Mouse (Mus musculus): ENCODE data around the gene Cdc42ep3. TPM values are rescaled to one million over a fixed set of nuclear protein-coding genes. Genes with fewer than 3 reads are reported as not detected.

Gene Cdc42ep3
- polyA plus RNA-seq, 1 experiment, result 29.6 TPM

DNA sequence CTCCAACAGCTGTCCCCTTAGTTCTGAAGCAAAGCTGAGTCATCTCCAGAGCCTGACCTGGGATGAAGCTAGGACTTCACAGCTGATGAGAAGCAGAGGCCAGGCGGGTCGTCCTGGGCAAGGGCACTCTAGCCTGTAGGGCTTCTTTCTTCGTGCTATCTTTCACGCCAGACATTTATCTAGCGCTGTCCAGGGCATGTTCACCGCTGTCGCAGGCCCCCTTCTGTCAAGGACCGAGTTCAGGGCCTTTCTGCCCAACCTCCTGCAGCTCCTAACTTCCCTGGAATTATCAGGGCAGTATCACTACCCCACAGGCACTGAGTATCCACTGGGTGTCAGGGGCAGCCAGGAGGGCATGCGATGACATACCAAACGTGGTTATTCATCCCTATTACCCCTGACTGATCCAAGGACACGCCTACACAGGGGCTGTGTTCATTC lies 4.1 kb downstream of the Cdc42ep3 start:
- Histone ChIP-seq H3K4me3 (replicated peaks; ENCODE audit: control insufficient read depth, low read depth, low read length) (peak overlapping the region; percentile 17), H3K27ac (ENCODE audit: control insufficient read depth, insufficient read depth, low read depth, low read length, poor library complexity) (peak overlapping the region; percentile 76), H3K4me1 (ENCODE audit: control insufficient read depth, insufficient read depth, low read length) (peaks cover 10% of the 10 kb centered on the region)
- WGBS, result 59% methylated on average over 11 of the region's 11 CpGs
- TF ChIP-seq POLR2A (IDR thresholded peaks at IDR 0.05; ENCODE audit: borderline replicate concordance, control insufficient read depth, low read depth, low read length), result no peak
- TF ChIP-seq CTCF (IDR thresholded peaks at IDR 0.05; ENCODE audit: control insufficient read depth, insufficient read depth, low read length), result no peak

DNA sequence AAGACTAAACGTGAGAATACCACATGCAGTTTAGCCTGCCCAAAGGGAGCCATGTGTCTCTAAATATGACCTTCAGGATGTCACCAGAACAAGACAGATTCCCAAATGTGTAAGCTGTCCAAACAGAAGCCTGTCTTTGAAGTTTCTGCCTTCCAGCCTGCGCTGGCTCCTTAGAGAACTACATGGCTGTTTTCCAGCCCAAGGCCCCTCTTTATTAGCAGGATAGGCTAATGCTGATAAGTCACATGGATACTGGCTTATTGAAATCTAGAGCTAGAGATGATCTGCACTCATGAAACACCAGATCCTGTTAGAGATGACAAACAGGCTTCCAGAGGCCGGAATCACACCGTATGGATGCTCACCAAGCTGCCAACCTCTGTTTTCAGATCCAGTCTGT lies 5.5 kb downstream of the Cdc42ep3 start:
- no peak overlapping the region for H3K4me3 ChIP-seq (replicated peaks; ENCODE audit: control insufficient read depth, low read depth, low read length)
- 70% methylated on average over 4 of the region's 4 CpGs for WGBS
- TF ChIP-seq CTCF (IDR thresholded peaks at IDR 0.05; ENCODE audit: control insufficient read depth, insufficient read depth, low read length), result no peak
- no peak for TF ChIP-seq POLR2A (IDR thresholded peaks at IDR 0.05; ENCODE audit: borderline replicate concordance, control insufficient read depth, low read depth, low read length)
- peaks cover 10% of the 10 kb centered on the region for H3K4me1 ChIP-seq (ENCODE audit: control insufficient read depth, insufficient read depth, low read length)
- peak overlapping the region; percentile 48; the same call in 1 of the 2 replicates for H3K27ac ChIP-seq (ENCODE audit: control insufficient read depth, insufficient read depth, low read depth, low read length, poor library complexity)

DNA sequence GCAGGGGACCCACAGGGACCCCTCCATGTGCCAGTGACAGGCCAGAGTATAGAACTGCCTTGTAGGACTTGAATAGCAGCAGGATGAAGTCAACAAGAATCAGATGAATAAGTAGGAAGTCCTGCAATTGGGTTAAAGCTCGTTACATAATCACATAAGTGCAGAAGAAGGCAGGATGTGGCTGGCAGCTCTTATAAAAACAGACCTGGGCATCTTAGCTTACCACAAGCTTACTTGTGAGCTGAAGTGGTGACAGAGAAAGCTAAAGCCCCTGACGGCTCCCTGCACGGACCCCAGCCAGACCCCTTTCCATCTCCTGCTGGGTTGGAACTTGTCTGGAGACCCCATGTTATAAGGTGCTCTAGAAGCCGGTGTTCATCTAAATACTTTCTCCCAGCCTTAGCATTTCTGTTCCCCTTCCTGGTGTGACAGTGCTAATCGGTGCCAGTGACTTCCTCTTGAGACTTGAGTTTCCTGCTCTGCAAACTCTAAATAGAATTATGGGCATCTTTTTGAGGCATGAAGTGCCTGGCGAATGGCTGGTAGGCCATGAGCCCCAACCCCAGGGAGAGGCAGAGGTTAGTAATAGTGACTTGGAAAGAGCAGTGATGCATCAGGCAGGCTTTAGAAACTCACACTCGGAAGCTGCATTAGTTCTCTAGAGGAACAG lies 6.8 kb downstream of the Cdc42ep3 start:
- 9% methylated on average over 7 of the region's 7 CpGs for WGBS
- Histone ChIP-seq H3K27ac (ENCODE audit: control insufficient read depth, insufficient read depth, low read depth, low read length, poor library complexity) (peak overlapping the region; percentile 90), H3K4me1 (ENCODE audit: control insufficient read depth, insufficient read depth, low read length) (peaks cover 12% of the 10 kb centered on the region), H3K4me3 (replicated peaks; ENCODE audit: control insufficient read depth, low read depth, low read length) (peak overlapping the region; percentile 37)
- TF ChIP-seq POLR2A (IDR thresholded peaks at IDR 0.05; ENCODE audit: borderline replicate concordance, control insufficient read depth, low read depth, low read length) (no peak), CTCF (IDR thresholded peaks at IDR 0.05; ENCODE audit: control insufficient read depth, insufficient read depth, low read length) (no peak)

DNA sequence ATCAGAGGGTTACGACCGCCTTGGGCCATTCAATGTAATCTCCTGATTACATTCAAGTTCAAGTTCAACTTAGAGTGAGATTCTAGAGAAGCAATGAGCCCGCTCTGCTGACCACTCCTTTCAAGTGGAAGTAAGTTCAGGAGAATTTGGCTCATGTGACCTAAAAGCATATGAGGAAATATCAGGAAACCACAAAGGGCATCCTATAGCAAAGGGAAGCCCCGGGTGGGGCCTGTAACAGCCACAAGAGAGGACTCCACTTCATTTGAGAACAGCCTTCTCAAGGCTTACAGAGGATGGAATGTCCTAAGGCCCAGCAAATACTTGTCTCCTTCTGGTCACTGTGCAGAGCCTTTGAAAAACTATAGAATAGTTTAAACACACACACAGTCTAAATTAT lies 7.6 kb downstream of the Cdc42ep3 start:
- 13% methylated on average over 4 of the region's 4 CpGs for WGBS
- H3K4me1 ChIP-seq (ENCODE audit: control insufficient read depth, insufficient read depth, low read length), result peaks cover 12% of the 10 kb centered on the region
- TF ChIP-seq POLR2A (IDR thresholded peaks at IDR 0.05; ENCODE audit: borderline replicate concordance, control insufficient read depth, low read depth, low read length), result no peak
- H3K4me3 ChIP-seq (replicated peaks; ENCODE audit: control insufficient read depth, low read depth, low read length), result no peak overlapping the region
- H3K27ac ChIP-seq (ENCODE audit: control insufficient read depth, insufficient read depth, low read depth, low read length, poor library complexity), result peak overlapping the region; percentile 90; the same call in 1 of the 2 replicates

DNA sequence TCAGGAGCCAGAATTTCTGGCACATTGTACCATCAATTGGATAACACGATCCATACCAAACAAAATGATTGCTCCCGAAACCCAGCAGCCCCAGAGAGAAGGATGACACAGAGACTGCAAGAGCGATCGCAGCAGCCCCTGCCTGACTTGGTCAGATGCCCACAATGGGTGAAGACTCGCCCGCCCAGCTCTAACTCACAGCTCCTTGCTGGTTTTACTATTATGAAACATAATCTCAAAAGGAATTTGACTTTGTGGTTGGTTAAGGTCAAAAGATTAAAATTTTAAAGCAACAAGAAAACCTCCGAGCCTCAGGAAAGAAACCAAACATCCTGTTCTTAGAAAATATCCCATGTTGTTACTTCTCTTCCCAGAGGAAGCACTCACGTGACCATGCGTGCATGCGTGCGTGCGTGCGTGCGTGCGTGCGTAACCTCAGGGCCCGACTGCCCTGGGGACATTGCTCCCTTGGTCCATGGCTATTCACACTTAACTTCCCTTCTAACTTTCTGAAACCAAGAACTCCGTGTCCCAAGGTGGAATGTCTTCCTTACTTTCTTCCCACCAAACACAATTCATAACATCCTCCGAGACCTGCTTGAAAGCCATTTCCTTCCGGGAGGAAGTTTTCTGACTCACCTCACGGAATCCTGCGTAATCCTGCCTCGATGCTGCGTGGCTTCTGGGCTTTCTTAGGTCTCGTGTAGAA lies 9.7 kb downstream of the Cdc42ep3 start:
- Histone ChIP-seq H3K27ac (ENCODE audit: control insufficient read depth, insufficient read depth, low read depth, low read length, poor library complexity) (no peak overlapping the region), H3K4me1 (ENCODE audit: control insufficient read depth, insufficient read depth, low read length) (peaks cover 11% of the 10 kb centered on the region), H3K4me3 (replicated peaks; ENCODE audit: control insufficient read depth, low read depth, low read length) (no peak overlapping the region)
- 79% methylated on average over 25 of the region's 25 CpGs for WGBS
- no peak for TF ChIP-seq POLR2A (IDR thresholded peaks at IDR 0.05; ENCODE audit: borderline replicate concordance, control insufficient read depth, low read depth, low read length)

DNA sequence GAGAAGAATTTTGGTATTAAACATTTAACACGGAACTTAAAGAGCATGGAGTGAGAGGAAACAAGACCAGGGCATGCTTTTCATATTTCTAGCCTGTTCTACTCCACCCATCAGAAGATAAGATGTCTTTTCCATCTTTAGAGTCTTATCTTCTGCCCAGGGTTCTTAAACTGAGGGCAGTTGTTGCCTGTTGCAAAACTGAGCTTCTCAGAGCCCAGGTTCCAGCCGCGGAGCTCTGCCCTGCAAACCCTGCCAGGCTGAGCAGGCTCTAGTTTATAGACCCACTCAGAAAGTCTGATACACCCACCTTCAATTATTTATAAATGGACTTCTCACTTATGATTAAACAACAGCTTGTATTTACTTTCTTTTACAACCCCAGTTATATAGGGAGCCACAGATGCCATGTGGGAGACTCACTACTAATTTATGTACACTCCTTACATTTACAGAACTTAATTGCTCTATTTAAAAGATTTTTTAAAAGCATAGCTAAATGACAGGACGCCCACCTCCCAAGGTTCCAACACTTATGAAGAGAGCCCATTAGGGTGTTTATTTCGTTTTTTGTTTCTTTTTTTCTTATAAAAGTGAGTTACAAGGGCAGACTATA lies 11.5 kb downstream of the Cdc42ep3 start:
- Histone ChIP-seq H3K4me3 (replicated peaks; ENCODE audit: control insufficient read depth, low read depth, low read length) (no peak overlapping the region), H3K4me1 (ENCODE audit: control insufficient read depth, insufficient read depth, low read length) (peaks cover 5% of the 10 kb centered on the region), H3K27ac (ENCODE audit: control insufficient read depth, insufficient read depth, low read depth, low read length, poor library complexity) (no peak overlapping the region)
- TF ChIP-seq CTCF (IDR thresholded peaks at IDR 0.05; ENCODE audit: control insufficient read depth, insufficient read depth, low read length) (no peak), POLR2A (IDR thresholded peaks at IDR 0.05; ENCODE audit: borderline replicate concordance, control insufficient read depth, low read depth, low read length) (no peak)
- 50% methylated on average over 5 of the region's 5 CpGs for WGBS

DNA sequence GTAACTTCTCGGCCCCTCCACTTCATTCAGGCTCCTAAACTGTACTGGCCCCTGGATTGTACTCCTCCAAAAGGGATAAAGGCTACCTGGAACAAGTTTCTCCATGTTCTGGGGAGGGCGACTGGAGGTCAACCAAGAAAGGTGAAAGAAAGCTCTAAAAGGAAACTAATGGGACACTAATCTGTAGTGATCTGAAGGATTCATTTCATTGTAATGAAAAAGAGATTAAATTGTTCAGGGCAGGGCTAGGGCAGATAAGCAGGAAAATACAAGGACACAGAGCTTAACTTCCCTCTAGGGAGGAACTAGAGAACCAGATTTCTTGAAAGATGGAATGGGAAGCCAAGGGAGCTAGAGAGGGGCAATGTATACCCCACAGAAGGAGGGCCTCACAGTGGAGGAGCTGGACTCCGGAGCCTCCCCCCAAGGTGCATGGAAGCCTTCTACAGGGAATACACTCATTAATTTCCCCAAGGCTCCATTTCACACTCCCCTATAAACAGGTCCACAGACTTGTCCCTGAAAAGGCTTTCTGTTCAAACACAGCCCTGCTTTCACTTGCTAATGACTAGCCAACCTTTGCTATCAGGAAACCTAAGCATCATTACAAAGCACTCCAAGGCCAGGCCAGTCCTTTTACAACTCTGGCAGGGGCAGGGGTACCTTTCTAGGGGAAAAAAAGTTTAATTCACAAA lies 12.1 kb downstream of the Cdc42ep3 start:
- Histone ChIP-seq H3K4me1 (ENCODE audit: control insufficient read depth, insufficient read depth, low read length) (peaks cover 5% of the 10 kb centered on the region), H3K4me3 (replicated peaks; ENCODE audit: control insufficient read depth, low read depth, low read length) (no peak overlapping the region), H3K27ac (ENCODE audit: control insufficient read depth, insufficient read depth, low read depth, low read length, poor library complexity) (no peak overlapping the region)
- WGBS, result 83% methylated on average over 3 of the region's 3 CpGs
- TF ChIP-seq CTCF (IDR thresholded peaks at IDR 0.05; ENCODE audit: control insufficient read depth, insufficient read depth, low read length), result no peak
- TF ChIP-seq POLR2A (IDR thresholded peaks at IDR 0.05; ENCODE audit: borderline replicate concordance, control insufficient read depth, low read depth, low read length), result no peak

DNA sequence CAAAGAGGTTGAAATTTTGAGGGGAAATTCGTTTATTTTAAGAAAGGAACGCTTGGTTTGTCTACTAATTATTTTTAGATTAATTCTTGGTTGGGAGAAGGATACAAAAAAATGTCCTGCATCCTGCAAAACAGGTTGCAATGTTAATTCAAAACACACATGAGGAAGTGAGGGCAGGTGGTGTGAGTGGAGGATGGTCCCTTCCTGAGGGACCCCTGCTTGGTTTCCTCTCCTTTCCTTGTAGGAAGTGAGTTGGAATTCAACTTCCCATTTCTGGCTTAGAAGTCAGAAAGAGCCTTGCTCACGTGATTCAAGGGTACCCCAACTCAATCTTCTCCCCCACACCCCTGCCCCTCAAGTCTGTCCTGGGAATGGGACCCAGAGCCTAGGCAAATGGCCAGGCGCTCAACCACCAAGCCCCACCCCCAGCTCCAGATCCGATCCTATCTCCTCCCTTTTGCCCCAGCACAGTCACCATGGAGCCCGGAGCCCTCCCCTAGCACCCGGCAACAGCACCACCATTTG lies 12.9 kb downstream of the Cdc42ep3 start:
- whole genome bisulfite sequencing, result 34% methylated on average over 7 of the region's 7 CpGs
- no peak overlapping the region for H3K27ac ChIP-seq (ENCODE audit: control insufficient read depth, insufficient read depth, low read depth, low read length, poor library complexity)
- H3K4me1 ChIP-seq (ENCODE audit: control insufficient read depth, insufficient read depth, low read length), result peaks cover 5% of the 10 kb centered on the region
- TF ChIP-seq POLR2A (IDR thresholded peaks at IDR 0.05; ENCODE audit: borderline replicate concordance, control insufficient read depth, low read depth, low read length), result no peak
- TF ChIP-seq CTCF (IDR thresholded peaks at IDR 0.05; ENCODE audit: control insufficient read depth, insufficient read depth, low read length), result no peak
- H3K4me3 ChIP-seq (replicated peaks; ENCODE audit: control insufficient read depth, low read depth, low read length), result no peak overlapping the region
